Mouse (Mus musculus) testis, adult 2 months (tissue): ENCODE measurements around the gene Asb16. TPM values are rescaled to one million over a fixed set of nuclear protein-coding genes. Genes with fewer than 3 reads are reported as not detected.

Experiments
- H3K27ac ChIP-seq: fragments of 200-500 bp; 2 replicates; pipeline ENCODE4 v1.5.1; 2012; ENCODE audit warnings: low read depth, low read length; ENCODE audit not compliant: control insufficient read depth, insufficient read depth
- H3K27me3 ChIP-seq: fragments of 200-500 bp; 2 replicates; pipeline ENCODE4 v1.6.1; 2012; ENCODE audit warnings: mild to moderate bottlenecking, low read length, moderate library complexity; ENCODE audit not compliant: control insufficient read depth, insufficient read depth
- H3K36me3 ChIP-seq: fragments of 200-500 bp; 2 replicates; pipeline ENCODE4 v1.6.1; 2012; ENCODE audit warnings: mild to moderate bottlenecking, low read length; ENCODE audit not compliant: control insufficient read depth, insufficient read depth
- H3K4me1 ChIP-seq: fragments of 200-500 bp; 2 replicates; pipeline ENCODE4 v1.6.1; 2012; ENCODE audit warnings: low read length; ENCODE audit not compliant: control insufficient read depth, insufficient read depth
- H3K4me3 ChIP-seq: fragments of 200-500 bp; 2 replicates; pipeline ENCODE4 v1.5.1; 2012; ENCODE audit warnings: low read depth, mild to moderate bottlenecking, low read length, moderate library complexity, mixed read lengths; ENCODE audit not compliant: control insufficient read depth
- CTCF ChIP-seq: fragments of 200-500 bp; IDR thresholded peaks from 2 replicates; pipeline ENCODE4 v1.5.1; 2012; ENCODE audit warnings: low read depth, mild to moderate bottlenecking, inconsistent platforms, low read length, moderate library complexity; ENCODE audit not compliant: control insufficient read depth, insufficient read depth, insufficient replicate concordance
- POLR2A ChIP-seq: fragments of 200-500 bp; IDR thresholded peaks from 2 replicates; pipeline ENCODE4 v1.6.1; 2012; ENCODE audit warnings: low read depth, mild to moderate bottlenecking, inconsistent platforms, low read length, moderate library complexity; ENCODE audit not compliant: control insufficient read depth
- polyA plus RNA-seq: library from polyadenylated mRNA; depleted of rRNA; stranded (reverse); fragments of >200 nt; gene quantifications from 2 replicates; pipeline ENCODE4 v1.2.3, GENCODE M21; 2012

Gene Asb16
- polyA plus RNA-seq, 1 experiment: 0.10 TPM

DNA sequence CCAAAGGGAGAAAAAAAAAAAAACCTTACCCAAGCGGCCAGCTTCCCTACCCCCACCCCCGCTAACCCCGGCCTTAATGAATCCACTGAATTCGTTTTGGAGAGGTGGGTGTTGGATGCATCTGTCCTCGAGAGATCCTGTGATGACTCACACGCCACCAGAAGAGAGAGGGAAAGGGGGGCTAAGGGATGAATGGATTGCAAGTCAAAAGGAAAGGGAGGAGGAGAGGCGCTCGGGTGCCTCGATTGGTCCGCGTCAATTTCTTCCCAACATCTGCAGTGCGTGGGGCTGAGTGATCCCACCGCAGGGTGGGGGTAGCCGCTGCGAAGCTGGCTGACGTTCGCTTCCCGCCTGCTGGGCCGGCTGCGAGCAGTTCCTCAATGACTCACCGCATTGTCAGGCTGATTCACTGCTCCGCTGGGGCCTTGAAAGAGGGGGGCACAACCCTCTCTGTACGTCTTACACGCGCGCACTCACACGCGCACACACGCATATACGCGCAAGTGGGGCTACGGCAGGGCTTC, 23.6 kb upstream of the Asb16 start:
- Histone ChIP-seq H3K27me3 (no peaks in the 10 kb centered on the region), H3K4me1 (peaks cover 9% of the 10 kb centered on the region), H3K27ac (no peak overlapping the region), H3K4me3 (no peak overlapping the region), H3K36me3 (no peaks in the 10 kb centered on the region)
- no peak for TF ChIP-seq CTCF
- TF ChIP-seq POLR2A: no peak

DNA sequence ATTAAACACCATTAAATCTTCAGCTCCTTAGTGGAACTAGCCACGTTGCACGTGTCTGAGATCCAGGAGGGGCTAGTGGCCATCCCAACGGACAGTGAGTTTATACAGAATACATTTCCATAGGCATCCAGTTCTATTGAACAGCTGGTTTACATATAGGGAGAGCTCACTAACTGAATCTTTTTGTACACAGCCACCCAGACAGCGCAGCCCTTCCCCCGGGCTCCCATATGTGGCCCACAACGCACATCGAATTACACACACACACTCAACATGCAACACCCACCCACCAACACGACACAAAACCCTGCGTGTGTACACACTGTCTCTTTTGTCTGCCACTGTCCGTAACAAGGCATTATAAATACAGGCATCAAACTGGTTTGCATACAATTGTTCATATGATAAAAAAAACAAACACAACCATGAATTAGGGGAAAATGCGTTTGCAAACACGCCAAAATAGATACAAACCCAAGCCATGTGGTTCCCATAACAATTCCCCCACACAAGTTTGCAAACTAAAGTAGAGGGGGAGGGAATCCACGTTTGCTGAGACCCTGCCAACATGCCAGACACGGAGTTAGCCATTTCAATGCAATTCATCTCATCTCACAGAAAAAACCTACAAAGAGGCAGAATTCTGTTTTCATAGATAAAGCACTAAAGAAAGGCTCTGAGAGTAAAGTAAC, 22.8 kb upstream of the Asb16 start:
- Histone ChIP-seq H3K36me3 (no peaks in the 10 kb centered on the region), H3K27me3 (no peaks in the 10 kb centered on the region), H3K4me1 (peaks cover 9% of the 10 kb centered on the region), H3K27ac (no peak overlapping the region), H3K4me3 (no peak overlapping the region)
- TF ChIP-seq POLR2A: no peak
- no peak for TF ChIP-seq CTCF

DNA sequence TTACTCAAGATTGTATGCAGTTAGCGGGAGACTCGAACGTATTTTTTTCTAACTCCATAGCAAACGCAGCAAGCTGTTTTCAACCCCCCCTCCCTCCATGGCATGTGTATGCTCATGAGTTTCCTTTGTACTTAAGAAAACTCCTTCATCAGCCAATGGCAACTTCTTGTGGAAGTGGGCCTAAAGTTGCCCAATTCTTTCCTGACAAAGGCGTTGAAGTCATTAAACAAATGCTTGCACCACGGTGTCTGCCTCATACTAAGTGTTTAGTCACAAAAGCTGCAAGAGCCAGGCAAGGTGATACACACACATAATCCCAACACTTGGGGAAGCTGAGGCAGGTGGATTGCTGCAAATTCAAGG, 22.3 kb upstream of the Asb16 start:
- Histone ChIP-seq H3K4me3 (no peak overlapping the region), H3K27me3 (no peaks in the 10 kb centered on the region), H3K36me3 (no peaks in the 10 kb centered on the region), H3K4me1 (peaks cover 9% of the 10 kb centered on the region), H3K27ac (no peak overlapping the region)
- no peak for TF ChIP-seq POLR2A
- no peak for TF ChIP-seq CTCF

DNA sequence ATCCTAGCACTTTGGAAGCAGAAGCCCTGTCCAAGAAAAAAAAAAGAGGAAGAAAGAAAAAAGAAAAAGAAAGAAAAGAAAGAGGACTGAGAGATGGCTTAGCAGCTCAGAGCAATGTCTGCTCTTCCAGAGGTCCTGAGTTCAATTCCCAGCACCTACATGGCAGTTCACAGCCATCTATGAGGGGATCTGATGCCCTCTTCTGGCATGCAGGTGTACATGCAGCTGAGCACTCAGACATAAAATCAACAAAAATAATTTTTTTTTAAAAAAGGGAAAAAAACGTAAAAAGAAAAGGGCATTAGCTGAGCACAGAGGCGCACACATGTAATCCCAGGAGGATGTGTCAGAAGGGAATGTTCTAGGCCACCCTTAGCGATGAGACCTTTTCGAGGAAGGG, 21.7 kb upstream of the Asb16 start:
- no peak for TF ChIP-seq POLR2A
- TF ChIP-seq CTCF: no peak
- no peaks in the 10 kb centered on the region for H3K27me3 ChIP-seq
- H3K4me3 ChIP-seq: no peak overlapping the region
- H3K27ac ChIP-seq: no peak overlapping the region
- H3K36me3 ChIP-seq: no peaks in the 10 kb centered on the region
- H3K4me1 ChIP-seq: peaks cover 9% of the 10 kb centered on the region

DNA sequence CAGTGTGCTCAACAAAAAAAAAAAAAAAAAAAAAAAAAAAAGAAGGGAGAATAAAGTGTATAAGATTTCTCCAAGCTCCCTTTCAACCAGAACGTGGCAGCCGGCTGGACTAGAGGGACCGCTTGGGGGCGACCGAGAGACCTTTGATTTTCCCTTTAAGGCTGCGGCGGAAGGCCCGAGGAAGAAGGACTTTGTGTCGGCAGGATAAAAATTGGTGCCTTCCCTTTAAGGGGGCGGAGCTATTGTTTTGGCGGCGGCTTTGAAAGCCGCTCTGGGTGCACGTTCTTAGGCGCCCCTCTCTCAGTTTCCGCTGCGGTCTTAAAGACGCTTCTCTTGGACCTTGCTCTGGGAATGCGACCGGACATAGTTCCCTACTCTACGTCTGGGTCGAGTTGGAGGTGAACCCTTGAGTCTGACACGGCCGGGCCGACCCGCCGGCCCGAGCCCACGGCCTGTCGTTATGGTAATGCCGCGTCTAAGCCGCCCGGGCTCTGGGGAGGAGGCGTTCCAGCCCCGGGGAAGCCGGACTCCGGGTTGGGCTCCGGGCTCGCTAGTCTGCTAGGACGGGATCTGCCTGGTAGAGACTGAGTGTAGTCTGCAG, 19.8 kb upstream of the Asb16 start, which contains the start of gene BC030867:
Gene BC030867, plus strand, starts transcription at position 253 of the 601 bp plus-strand sequence.
- TF ChIP-seq POLR2A (peak; percentile 62), CTCF (peak; percentile 77; the same call in 1 of the 2 replicates)
- Histone ChIP-seq H3K27ac (peak within 1 kb of the TSS; percentile 63), H3K27me3 (no peaks in the 10 kb centered on the region), H3K4me1 (peaks cover 9% of the 10 kb centered on the region), H3K36me3 (no peaks in the 10 kb centered on the region), H3K4me3 (peak within 1 kb of the TSS; percentile 88)

DNA sequence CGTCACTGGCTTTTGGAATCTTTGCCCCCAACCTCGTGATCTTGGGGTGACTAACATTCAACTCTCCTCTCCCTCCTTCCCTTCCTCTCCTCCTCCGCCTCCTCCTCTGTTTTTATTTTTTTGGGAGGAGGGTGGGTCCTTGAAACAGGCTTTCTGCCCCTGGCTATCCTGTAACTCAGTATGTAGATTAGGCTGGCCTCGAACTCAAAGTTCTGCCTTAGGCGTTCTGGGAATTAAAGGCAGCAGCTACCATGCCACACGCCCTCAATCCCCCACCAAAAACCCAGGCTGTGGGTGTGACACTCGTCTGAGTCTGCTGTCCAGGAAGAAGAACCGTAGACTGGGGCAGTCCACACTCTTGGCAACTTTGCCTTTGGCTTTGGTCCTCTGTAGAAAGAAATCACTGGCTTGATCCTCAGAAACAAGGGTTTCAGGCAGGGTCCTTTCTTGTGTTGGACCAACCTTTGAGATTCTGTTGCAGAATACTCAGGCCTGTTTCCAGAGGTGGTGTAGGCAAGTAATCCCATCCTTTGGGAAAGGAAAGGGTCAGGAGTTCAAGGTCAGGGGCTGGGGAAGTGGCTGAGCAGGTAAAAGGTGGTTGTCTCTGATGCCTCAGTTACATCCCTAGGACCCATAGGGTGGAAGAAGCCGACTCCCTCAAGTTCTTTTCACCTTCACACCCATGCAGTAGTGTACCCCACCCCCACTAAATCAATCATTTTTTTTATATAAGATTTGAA, 19.0 kb upstream of the Asb16 start:
- Histone ChIP-seq H3K4me1 (peaks cover 9% of the 10 kb centered on the region), H3K4me3 (peak overlapping the region; percentile 88), H3K27ac (peak overlapping the region; percentile 63), H3K36me3 (no peaks in the 10 kb centered on the region), H3K27me3 (no peaks in the 10 kb centered on the region)
- TF ChIP-seq POLR2A (no peak), CTCF (no peak)

DNA sequence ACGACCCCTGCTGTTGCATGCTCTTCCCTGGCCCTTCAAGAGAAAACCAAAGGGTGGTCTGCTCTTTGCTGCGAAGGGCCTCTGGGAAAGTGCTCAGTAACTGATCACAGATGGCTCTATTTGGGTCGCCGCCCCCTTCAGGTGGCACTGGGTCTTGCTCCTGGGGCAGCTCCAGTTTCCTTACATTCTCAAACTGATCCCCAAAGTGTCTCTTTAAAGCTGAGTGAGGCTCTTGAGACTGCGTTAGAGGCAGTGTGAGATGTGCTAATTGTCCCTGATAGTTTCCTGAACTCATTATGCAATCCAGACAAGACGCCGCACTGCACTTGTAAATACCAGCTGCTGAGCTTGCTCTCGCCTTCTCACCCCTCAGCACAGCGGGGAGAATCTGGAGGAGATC, 11.0 kb upstream of the Asb16 start:
- H3K4me1 ChIP-seq: no peaks in the 10 kb centered on the region
- no peak for TF ChIP-seq POLR2A
- no peak overlapping the region for H3K27ac ChIP-seq
- H3K36me3 ChIP-seq: peaks cover 2% of the 10 kb centered on the region; the same call in 1 of the 2 replicates
- H3K4me3 ChIP-seq: no peak overlapping the region
- no peaks in the 10 kb centered on the region for H3K27me3 ChIP-seq
